Mouse (Mus musculus): ENCODE results near the gene Spib.
A peak's percentile ranks its signal among the peaks of the same experiment; 100 is the strongest.

Spib gene

DNA sequence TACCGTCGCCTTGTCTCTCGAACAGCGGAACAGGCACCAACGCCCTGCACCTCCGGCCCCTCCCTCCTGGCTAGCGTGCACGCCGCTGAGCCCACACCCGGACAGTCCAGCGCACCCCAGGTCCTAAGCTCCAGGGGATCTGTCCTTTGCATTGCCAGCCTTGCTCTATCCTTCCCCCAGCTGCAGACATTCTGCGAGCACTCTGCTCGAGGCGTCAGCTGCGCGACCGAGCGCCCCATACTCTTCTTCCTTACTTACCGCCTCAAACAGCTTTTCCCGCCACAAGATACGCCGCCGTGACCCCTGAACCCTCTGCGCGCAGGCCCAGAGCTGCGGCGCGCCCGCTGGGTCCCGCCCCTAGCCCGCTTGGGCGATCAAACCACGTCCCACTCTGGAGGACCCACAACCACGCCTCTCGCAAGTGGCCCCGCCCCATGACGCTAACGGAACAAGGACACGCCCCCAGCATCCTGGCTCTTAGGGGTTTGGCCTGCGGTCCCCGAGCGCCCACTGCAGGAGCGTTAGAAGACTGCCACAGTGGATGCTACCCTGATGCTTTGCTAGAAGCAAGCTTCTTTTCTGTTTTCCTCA, 16.7 kb upstream of the Spib start, which contains the start of gene Pold1:
Pold1 (minus strand) TSS at position 353 of the 591 bp plus-strand sequence.
- DNase-seq (ENCODE audit: low spot score in 2 of 2), result peak; percentile 99

GRCm38 (mm10) chr7:44547725-44548124, 15.9 kb upstream of the Spib start:
- no peak for DNase-seq (ENCODE audit: low spot score in 2 of 2)

- DNase-seq (ENCODE audit: low spot score in 2 of 2), result no peak
These were observed 15.2 kb upstream of the Spib start for GRCm38 (mm10) chr7:44547041-44547440.

GRCm38 (mm10) chr7:44546274-44546673, 14.4 kb upstream of the Spib start:
- DNase-seq (ENCODE audit: low spot score in 2 of 2), result no peak

DNA sequence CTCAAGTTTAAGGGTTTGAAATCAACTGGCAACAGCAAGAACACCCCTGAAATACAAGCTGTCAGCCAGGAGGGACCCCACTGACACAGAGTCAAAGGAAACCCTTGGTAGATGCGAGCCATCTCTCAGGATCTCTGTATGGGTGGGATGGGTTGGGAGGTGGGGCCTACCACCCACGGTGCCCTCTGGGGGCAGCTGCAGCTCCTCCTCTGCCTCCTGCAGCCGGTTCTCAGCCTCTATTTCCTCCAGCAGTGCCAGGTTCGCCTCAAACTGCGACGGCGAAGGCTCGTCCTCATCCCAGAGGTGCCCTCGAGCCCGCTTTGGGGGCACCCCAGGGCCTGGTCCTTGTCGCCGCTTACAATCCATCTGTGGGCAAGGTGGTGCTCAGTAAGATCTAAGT, 11.2 kb upstream of the Spib start:
- no peak for DNase-seq (ENCODE audit: low spot score in 2 of 2)

DNA sequence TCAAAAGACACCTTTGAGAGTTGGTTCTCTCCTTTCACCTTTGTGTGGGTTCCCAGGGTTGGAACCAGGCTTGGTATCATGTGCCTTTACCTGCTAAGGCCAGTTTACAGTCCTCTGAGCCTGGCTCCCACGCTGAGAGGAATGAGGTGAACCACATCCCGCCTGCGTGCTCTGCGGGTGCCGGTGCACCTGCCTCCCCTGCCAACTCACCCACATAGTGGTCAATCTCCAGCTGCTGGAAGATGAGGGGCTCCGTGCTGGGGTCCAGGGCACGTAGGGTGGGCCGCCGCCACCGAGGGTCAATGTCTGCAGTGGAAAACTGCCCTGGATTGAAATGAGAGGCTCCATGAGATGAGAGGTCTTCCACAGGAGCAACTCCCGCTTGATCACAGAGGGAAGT, 10.7 kb upstream of the Spib start:
- no peak for DNase-seq (ENCODE audit: low spot score in 2 of 2)

- DNase-seq (ENCODE audit: low spot score in 2 of 2), result no peak
These were observed 7.1 kb upstream of the Spib start for GRCm38 (mm10) chr7:44538756-44539624.

DNA sequence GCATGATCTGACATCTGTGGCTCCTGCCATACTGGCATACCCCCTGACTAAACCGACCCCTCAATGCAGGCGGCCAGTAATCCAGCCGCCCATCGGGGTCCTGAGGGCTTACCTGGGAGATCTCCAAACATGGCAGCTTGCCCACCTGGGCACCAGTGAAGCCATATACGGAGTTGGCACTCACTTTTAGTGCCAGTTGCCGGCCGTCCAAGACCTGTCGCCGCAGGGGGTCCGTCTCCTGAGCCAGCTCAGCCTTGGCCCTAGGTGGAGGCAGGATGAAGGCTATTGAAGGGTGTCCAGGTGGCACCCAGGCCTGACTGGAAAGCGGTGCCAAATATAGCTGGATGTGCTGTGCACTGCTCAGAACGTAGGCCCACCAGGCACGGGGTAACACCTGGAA, 5.6 kb upstream of the Spib start:
- DNase-seq (ENCODE audit: low spot score in 2 of 2), result no peak

DNA sequence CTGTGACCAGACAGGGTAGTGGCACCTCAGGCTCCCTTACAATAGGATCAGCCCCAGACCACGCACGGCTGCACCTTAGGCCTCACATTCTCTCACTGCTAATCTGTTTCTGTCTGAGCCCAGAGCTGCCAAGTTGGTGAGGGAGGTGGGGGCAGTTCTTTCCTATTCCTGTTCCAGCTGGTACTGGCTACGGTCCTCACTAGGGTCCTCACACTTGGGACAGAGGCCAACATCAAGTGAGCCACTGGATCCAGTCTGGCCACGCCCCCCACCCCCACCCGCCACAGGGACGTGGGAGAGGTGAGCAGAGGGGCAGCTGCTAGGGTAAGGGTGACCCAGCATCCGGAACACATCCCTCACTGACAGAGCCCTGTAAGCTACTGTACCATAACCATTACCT, 5.1 kb upstream of the Spib start:
- no peak for DNase-seq (ENCODE audit: low spot score in 2 of 2)

DNA sequence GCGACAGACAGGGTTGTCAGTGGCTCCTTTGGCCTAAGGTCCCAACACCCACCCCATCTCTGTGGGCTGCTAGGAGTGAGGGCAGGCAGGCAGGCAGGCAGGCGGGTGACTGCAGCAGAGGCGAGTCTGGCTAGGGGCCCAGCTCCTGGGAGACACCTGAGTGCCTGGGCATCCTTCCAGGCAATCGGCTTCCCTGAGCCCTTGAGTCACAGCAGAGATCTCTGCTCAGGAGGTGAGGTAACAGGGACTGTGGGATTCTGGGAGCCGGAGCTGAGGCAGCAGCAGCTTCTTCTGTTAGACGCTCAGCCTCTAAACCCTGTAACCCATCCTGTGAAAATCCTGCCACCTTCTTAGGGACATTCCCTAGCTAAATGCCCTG, 4.7 kb upstream of the Spib start:
- peak in 1 of 2 experiments; percentile 40 for DNase-seq (ENCODE audit: low spot score in 2 of 2)

GRCm38 (mm10) chr7:44535657-44536589, 4.1 kb upstream of the Spib start:
- no peak for DNase-seq (ENCODE audit: low spot score in 2 of 2)

DNA sequence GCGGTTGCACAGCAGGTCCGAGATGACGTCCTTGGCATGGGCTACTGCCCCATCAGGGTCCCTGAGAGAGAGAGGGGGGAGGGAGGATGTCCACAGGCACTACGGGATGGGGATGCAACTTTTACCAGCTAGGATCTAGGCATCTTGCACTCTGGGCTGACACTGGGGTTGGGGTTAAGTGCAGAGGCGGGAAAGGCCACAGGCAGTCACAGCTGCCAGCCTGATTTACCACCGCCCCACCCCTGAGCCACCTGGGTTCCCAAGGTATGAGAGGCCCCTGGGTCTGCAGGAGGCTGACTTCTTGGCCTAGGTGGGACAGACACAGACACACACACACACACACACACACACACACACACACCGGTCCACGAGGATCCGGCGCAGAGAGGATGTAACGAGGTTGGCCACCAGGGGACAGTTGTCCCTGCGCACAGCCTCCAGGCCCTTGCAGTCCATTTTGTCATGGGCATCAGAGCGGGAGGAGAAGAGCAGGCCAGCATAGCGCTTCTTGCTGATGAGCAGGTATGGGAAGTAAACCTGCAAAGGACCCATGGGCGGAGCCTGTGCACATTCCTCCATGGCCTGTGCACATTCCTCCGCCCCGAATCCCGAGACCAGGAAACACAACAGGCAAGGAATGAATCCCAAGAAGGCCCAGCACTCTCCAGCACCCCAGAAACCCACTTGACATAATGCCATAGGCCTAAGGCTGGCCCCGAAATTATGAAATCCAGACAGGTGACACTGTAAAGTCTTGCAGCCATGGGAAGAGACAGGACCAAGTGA, 3.0 kb upstream of the Spib start:
- no peak for DNase-seq (ENCODE audit: low spot score in 2 of 2)

DNA sequence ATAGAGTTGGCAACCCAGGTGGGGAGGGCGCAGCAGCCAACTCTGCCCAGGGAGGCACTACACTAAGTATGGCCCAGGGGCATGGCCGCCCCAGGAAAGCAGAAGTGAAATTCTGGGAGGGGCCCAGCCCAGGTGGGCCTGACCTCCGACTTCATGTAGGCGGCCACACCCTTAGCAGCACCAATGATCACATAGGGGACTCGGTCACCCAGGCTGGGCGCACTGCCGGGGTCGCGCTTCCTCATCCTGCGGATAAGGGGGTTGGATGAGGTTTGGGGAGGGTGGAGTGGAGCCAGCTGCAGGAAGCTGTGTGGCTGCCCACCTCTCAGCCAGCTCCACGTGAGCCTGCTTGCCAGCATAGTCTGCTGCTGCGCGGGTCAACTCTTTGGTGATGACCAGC, 2.4 kb upstream of the Spib start:
- no peak for DNase-seq (ENCODE audit: low spot score in 2 of 2)

DNA sequence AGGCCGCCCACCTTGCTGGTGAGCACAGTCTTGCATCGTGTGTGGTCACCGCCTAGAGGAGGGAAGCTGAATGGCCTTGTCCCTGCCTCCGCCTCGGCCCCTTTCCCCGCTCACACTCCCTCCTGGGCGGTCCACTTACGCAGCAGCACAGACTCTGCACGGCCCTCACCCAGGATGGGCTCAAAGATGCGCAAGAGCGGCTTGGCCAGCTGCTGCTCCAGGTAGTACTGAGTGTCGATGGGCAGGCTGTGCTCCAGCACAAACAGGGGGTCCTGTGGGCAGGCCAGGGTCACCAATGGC, 1.8 kb upstream of the Spib start:
- DNase-seq (ENCODE audit: low spot score in 2 of 2), result no peak

GRCm38 (mm10) chr7:44532918-44533745, 1.3 kb upstream of the Spib start:
- DNase-seq (ENCODE audit: low spot score in 2 of 2), result no peak

DNA sequence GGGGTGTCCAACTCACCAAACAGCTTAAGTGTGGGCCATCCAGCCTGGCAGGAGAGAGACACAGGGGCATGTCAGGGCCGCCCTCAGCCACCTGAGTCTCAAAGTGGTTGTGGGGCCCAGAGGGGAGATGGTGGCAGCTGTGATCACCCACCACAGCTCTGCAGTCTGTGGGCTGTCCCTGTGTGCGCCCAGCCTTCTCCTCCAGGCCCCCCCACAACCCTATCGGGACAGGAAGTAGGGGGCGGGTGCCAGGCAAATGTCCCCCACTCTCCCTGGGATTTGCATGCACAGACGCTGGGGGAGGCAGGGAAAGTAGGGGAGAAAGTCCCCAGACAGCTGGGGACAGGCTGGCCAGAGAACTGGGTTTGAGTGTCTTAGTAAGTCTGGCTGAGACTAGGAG, 664 bp downstream of the Spib start:
- DNase-seq (ENCODE audit: low spot score in 2 of 2), result no peak

GRCm38 (mm10) chr7:44530507-44530906, 1.4 kb downstream of the Spib start:
- DNase-seq (ENCODE audit: low spot score in 2 of 2), result no peak

- DNase-seq (ENCODE audit: low spot score in 2 of 2), result no peak
These were observed 2.4 kb downstream of the Spib start for GRCm38 (mm10) chr7:44529518-44529917.

DNA sequence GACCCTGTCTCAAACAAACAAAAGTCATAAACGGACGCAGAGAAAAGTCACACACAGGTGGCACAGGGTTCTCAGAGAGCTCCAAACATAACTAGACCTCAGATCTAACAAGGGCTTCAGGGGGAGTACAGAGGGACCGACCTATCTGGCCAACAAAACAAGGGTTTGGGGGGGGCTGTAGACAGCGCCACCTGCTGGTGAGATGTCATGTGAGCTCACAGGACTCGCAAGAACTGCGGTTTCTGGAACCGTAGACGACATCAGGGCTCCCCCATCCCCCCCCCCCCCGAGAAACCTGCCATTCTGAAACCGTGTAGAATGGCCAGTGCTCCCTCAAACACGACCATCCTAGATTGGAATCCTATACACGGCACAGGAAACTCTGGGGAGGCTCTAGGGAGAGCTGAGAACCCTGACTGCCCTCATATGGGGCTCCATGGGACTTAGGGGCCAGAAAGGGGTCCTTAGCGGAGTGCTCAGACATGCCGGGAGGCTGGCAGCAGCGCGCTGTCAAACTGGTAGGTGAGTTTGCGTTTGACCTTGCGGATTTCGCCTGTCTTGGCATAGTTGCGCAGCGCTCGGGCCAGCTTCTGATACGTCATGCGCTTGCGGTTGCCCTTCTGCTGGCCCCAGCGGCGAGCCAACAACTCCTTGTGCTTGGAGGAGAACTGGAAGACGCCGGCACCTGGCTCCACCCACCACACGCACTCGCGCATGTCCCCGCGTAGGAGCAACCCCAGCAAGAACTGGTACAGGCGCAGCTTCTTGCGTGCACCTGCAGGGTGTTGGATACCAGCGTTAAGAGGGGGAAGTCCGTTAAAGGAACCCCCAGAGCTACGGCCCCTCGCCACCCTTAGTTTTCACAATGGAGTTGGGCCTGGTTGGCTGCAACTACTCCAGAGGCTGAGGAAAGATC, 4.1 kb downstream of the Spib start:
- DNase-seq (ENCODE audit: low spot score in 2 of 2), result peak; percentile 62 to 78

Data from right cerebral cortex, postnatal 36 days (tissue).